Mouse (Mus musculus): ENCODE data around the gene Amacr. TPM values are rescaled to one million over a fixed set of nuclear protein-coding genes. Genes with fewer than 3 reads are reported as not detected.
"Not testable (repeated sequence)": the region's sequence is repeated elsewhere in the genome, so short reads cannot be mapped to it uniquely, and the experiment has no call there.

Amacr gene
- polyA plus RNA-seq, 1 experiment from 2014 or later: 22.9 TPM

DNA sequence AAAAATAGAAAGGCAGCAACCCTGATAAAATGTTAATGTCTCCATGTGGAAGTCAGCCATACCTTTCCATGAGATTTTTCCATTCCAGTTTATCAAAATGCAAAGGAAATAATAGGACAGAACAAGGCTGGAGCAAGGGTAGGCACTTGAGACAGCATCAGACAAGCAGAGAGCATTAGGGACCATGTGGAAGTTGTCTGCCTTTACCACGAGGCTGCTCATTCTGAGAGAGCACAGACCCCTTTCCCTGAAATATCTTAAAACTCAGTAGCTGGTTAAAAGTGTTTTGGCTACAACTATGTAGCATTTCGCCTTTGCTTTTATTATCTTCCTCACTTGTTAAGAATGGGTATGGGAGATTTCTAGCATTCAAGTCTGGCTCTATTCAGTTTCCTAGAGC is 844 bp upstream of the Amacr start:
- peaks cover 3% of the 10 kb centered on the region for H3K4me1 ChIP-seq (ENCODE audit: control insufficient read depth, insufficient read depth, low read length)
- no peak for ATAC-seq (replicated peaks; ENCODE audit: extremely low read depth, insufficient read depth, low FRiP score)
- H3K4me3 ChIP-seq (ENCODE audit: low read length): peak overlapping the region; percentile 68
- no peaks in the 10 kb centered on the region for H3K27me3 ChIP-seq (ENCODE audit: control insufficient read depth, insufficient read depth, low read length)
- H3K27ac ChIP-seq (ENCODE audit: low read length): no peak overlapping the region; the same call in 1 of the 2 replicates
- H3K9me3 ChIP-seq (replicated peaks; ENCODE audit: control insufficient read depth, low read length): no peaks in the 10 kb centered on the region
- WGBS: 43% methylated on average over 2 of the region's 2 CpGs
- 0 out of 2 replicates have a peak, but pooled peaks cover 2% of the 10 kb centered on the region for H3K36me3 ChIP-seq (ENCODE audit: control insufficient read depth, insufficient read depth)
- H3K4me2 ChIP-seq (ENCODE audit: low read depth, low read length): peak overlapping the region; percentile 76
- H3K9ac ChIP-seq (ENCODE audit: low read length): peak overlapping the region; percentile 83; the same call in 1 of the 2 replicates

GRCm38 (mm10) chr15:10982064-10982435 is 494 bp downstream of the Amacr start:
- no peak for ATAC-seq (replicated peaks; ENCODE audit: extremely low read depth, insufficient read depth, low FRiP score)

DNA sequence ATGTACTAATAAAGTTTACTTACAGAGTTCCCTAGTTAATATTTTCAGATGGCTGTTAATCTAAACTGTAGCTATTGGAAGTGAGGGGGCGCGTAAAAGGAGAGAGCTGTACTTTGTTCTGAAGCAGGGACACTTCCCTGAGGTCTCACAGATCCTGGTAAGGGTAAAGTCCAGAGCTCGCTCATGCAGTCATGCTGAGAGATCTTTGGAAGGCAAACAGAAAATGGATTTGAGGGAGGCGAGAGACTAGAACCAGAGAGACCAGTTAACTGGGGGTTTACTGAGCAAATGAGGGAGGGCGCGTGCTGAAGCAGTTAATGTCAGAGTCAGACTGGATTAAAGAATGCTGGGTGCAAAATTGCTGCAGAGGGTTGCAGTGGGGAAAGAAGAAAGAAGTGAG is 4.2 kb downstream of the Amacr start:
- Histone ChIP-seq H3K27me3 (ENCODE audit: control insufficient read depth, insufficient read depth, low read length) (no peaks in the 10 kb centered on the region), H3K36me3 (ENCODE audit: control insufficient read depth, insufficient read depth) (peaks cover 9% of the 10 kb centered on the region; the same call in 1 of the 2 replicates), H3K4me2 (ENCODE audit: low read depth, low read length) (no peak overlapping the region), H3K4me1 (ENCODE audit: control insufficient read depth, insufficient read depth, low read length) (peaks cover 2% of the 10 kb centered on the region), H3K4me3 (ENCODE audit: low read length) (no peak overlapping the region), H3K27ac (ENCODE audit: low read length) (no peak overlapping the region), H3K9ac (ENCODE audit: low read length) (no peak overlapping the region), H3K9me3 (replicated peaks; ENCODE audit: control insufficient read depth, low read length) (no peaks in the 10 kb centered on the region)
- whole genome bisulfite sequencing: 78% methylated on average over 6 of the region's 6 CpGs
- ATAC-seq (replicated peaks; ENCODE audit: extremely low read depth, insufficient read depth, low FRiP score): no peak

More at GRCm38 (mm10) chr15:10982064-10982435, 494 bp downstream of the Amacr start:
- peak overlapping the region; percentile 68 for H3K4me3 ChIP-seq (ENCODE audit: low read length)
- 0 out of 2 replicates have a peak, but pooled peaks cover 2% of the 10 kb centered on the region for H3K36me3 ChIP-seq (ENCODE audit: control insufficient read depth, insufficient read depth)
- peak overlapping the region; percentile 76 for H3K4me2 ChIP-seq (ENCODE audit: low read depth, low read length)
- no peaks in the 10 kb centered on the region for H3K27me3 ChIP-seq (ENCODE audit: control insufficient read depth, insufficient read depth, low read length)
- H3K4me1 ChIP-seq (ENCODE audit: control insufficient read depth, insufficient read depth, low read length): peaks cover 3% of the 10 kb centered on the region
- H3K9ac ChIP-seq (ENCODE audit: low read length): peak overlapping the region; percentile 83
- peak overlapping the region; percentile 88 for H3K27ac ChIP-seq (ENCODE audit: low read length)
- H3K9me3 ChIP-seq (replicated peaks; ENCODE audit: control insufficient read depth, low read length): no peaks in the 10 kb centered on the region
- 7% methylated on average over 6 of the region's 6 CpGs for WGBS

DNA sequence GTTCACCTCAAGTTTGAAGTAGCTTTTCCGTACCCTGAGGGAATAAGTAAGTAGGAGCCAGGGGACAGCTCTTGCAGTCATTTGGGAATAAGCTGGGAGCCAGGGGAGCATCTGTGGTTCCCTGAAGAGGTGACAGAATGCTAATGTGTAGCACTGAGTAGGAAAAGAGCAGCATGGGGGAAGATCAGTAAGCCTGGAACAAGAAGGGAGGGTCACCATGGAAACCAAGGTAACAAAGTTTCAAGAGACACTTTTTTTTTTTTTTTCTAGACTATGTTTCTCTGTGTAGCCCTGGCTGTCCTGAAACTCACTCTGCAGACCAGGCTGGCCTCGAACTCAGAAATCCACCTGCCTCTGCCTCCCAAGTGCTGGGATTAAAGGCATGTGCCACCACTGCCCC is 4.9 kb downstream of the Amacr start:
- H3K9me3 ChIP-seq (replicated peaks; ENCODE audit: control insufficient read depth, low read length); H3K9ac ChIP-seq (ENCODE audit: low read length); H3K27ac ChIP-seq (ENCODE audit: low read length); H3K4me2 ChIP-seq (ENCODE audit: low read depth, low read length); H3K27me3 ChIP-seq (ENCODE audit: control insufficient read depth, insufficient read depth, low read length); H3K4me3 ChIP-seq (ENCODE audit: low read length); H3K4me1 ChIP-seq (ENCODE audit: control insufficient read depth, insufficient read depth, low read length); ATAC-seq (replicated peaks; ENCODE audit: extremely low read depth, insufficient read depth, low FRiP score); H3K36me3 ChIP-seq (ENCODE audit: control insufficient read depth, insufficient read depth): not testable (repeated sequence)
- WGBS: 67% methylated on average over 2 of the region's 2 CpGs

GRCm38 (mm10) chr15:10990411-10990810 is 8.9 kb downstream of the Amacr start:
- Histone ChIP-seq H3K4me3 (ENCODE audit: low read length) (no peak overlapping the region), H3K4me2 (ENCODE audit: low read depth, low read length) (no peak overlapping the region), H3K36me3 (ENCODE audit: control insufficient read depth, insufficient read depth) (peaks cover 11% of the 10 kb centered on the region), H3K4me1 (ENCODE audit: control insufficient read depth, insufficient read depth, low read length) (no peaks in the 10 kb centered on the region), H3K27me3 (ENCODE audit: control insufficient read depth, insufficient read depth, low read length) (no peaks in the 10 kb centered on the region), H3K27ac (ENCODE audit: low read length) (no peak overlapping the region), H3K9ac (ENCODE audit: low read length) (no peak overlapping the region), H3K9me3 (replicated peaks; ENCODE audit: control insufficient read depth, low read length) (no peaks in the 10 kb centered on the region)
- WGBS: 28% methylated on average over 2 of the region's 2 CpGs
- no peak for ATAC-seq (replicated peaks; ENCODE audit: extremely low read depth, insufficient read depth, low FRiP score)

DNA sequence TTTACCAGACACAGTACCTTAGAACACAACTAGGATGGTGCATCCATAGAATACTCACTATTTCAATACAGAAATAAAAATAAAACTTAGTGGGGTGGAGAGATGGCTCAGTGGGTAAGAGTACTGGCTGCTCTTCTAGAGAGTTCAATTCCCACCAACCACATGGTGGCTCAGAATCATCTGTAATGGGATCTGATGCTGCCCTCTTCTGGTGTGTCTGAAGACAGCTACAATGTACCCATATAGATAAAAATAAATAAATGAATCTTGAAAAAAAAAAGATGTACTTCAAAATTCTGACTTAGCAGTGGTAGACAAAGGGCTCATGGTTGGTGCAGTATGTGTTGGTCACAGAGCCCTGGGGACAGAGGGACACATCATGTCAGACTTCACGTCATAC is 10.0 kb downstream of the Amacr start:
- WGBS: 82% methylated on average over 1 of the region's 1 CpGs
- Histone ChIP-seq H3K9ac (ENCODE audit: low read length) (no peak overlapping the region), H3K27me3 (ENCODE audit: control insufficient read depth, insufficient read depth, low read length) (no peaks in the 10 kb centered on the region), H3K36me3 (ENCODE audit: control insufficient read depth, insufficient read depth) (peaks cover 13% of the 10 kb centered on the region), H3K9me3 (replicated peaks; ENCODE audit: control insufficient read depth, low read length) (no peaks in the 10 kb centered on the region), H3K4me3 (ENCODE audit: low read length) (no peak overlapping the region), H3K4me1 (ENCODE audit: control insufficient read depth, insufficient read depth, low read length) (no peaks in the 10 kb centered on the region), H3K27ac (ENCODE audit: low read length) (no peak overlapping the region), H3K4me2 (ENCODE audit: low read depth, low read length) (no peak overlapping the region)
- ATAC-seq (replicated peaks; ENCODE audit: extremely low read depth, insufficient read depth, low FRiP score): no peak

GRCm38 (mm10) chr15:10999832-11000231 is 18.3 kb downstream of the Amacr start:
- peak overlapping the region; percentile 11; the same call in 1 of the 2 replicates for H3K4me3 ChIP-seq (ENCODE audit: low read length)
- H3K36me3 ChIP-seq (ENCODE audit: control insufficient read depth, insufficient read depth): peaks cover 6% of the 10 kb centered on the region; the same call in 1 of the 2 replicates
- no peaks in the 10 kb centered on the region for H3K9me3 ChIP-seq (replicated peaks; ENCODE audit: control insufficient read depth, low read length)
- peak overlapping the region; percentile 43; the same call in 1 of the 2 replicates for H3K4me2 ChIP-seq (ENCODE audit: low read depth, low read length)
- H3K4me1 ChIP-seq (ENCODE audit: control insufficient read depth, insufficient read depth, low read length): no peaks in the 10 kb centered on the region
- no peak overlapping the region for H3K9ac ChIP-seq (ENCODE audit: low read length)
- no peak overlapping the region for H3K27ac ChIP-seq (ENCODE audit: low read length)
- WGBS: 43% methylated on average over 5 of the region's 5 CpGs
- no peak for ATAC-seq (replicated peaks; ENCODE audit: extremely low read depth, insufficient read depth, low FRiP score)
- no peaks in the 10 kb centered on the region for H3K27me3 ChIP-seq (ENCODE audit: control insufficient read depth, insufficient read depth, low read length)

DNA sequence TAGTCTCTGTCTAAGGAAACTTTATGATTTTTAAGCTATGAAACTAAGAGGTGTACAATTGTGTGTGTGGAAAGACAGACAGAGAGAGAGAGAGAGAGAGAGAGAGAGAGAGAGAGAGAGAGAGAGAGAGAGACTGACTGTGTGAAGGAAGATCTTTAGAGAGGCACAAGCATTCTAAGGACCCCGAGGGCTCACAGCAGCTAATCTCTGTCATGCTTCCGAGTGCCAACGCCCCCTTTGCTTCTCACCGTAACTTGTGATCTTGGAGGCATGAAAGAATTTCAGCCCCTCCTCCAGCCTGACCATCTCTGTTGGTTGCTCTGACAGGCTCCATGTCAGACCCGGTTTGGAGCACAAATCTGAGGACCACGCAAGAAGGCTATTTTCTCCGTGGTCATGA is 18.9 kb downstream of the Amacr start, which contains the start of gene Slc45a2:
Gene Slc45a2, plus strand, starts transcription at position 301 of the 400 bp plus-strand sequence.
- 0 out of 2 replicates have a peak, but pooled peaks cover 2% of the 10 kb centered on the region for H3K36me3 ChIP-seq (ENCODE audit: control insufficient read depth, insufficient read depth)
- no peaks in the 10 kb centered on the region for H3K9me3 ChIP-seq (replicated peaks; ENCODE audit: control insufficient read depth, low read length)
- no peaks in the 10 kb centered on the region for H3K27me3 ChIP-seq (ENCODE audit: control insufficient read depth, insufficient read depth, low read length)
- no peak within 1 kb of the TSS for H3K9ac ChIP-seq (ENCODE audit: low read length)
- H3K27ac ChIP-seq (ENCODE audit: low read length): no peak within 1 kb of the TSS
- H3K4me2 ChIP-seq (ENCODE audit: low read depth, low read length): peak within 1 kb of the TSS; percentile 43; the same call in 1 of the 2 replicates
- peak within 1 kb of the TSS; percentile 11; the same call in 1 of the 2 replicates for H3K4me3 ChIP-seq (ENCODE audit: low read length)
- WGBS: 44% methylated on average over 7 of the region's 7 CpGs
- no peaks in the 10 kb centered on the region for H3K4me1 ChIP-seq (ENCODE audit: control insufficient read depth, insufficient read depth, low read length)
- ATAC-seq (replicated peaks; ENCODE audit: extremely low read depth, insufficient read depth, low FRiP score): no peak

DNA sequence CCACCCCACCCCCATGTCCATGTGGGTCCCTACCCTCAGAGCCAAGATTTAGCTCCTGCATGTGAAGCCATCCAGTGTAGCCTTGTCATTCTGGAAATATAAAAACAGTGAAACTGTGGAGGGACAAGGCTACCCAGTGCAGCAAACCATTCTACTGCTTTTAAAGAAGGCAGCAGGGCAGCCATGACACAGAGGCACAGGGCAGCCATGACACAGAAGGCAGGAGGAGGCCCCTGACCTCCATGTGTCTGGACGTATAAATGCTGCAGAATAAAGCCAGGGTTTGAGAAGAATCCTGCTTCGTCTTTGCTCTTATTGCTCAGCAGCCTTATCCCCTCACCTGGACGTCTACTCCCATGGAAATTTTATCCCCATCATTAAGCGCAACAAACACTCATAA is 22.2 kb downstream of the Amacr start:
- ATAC-seq (replicated peaks; ENCODE audit: extremely low read depth, insufficient read depth, low FRiP score): no peak
- no peak overlapping the region for H3K4me2 ChIP-seq (ENCODE audit: low read depth, low read length)
- WGBS: 80% methylated on average over 4 of the region's 4 CpGs

More for the DNA sequence above, 22.2 kb downstream of the Amacr start:
- Histone ChIP-seq H3K27ac (ENCODE audit: low read length) (no peak overlapping the region), H3K36me3 (ENCODE audit: control insufficient read depth, insufficient read depth) (no peaks in the 10 kb centered on the region), H3K27me3 (ENCODE audit: control insufficient read depth, insufficient read depth, low read length) (no peaks in the 10 kb centered on the region), H3K9me3 (replicated peaks; ENCODE audit: control insufficient read depth, low read length) (no peaks in the 10 kb centered on the region), H3K9ac (ENCODE audit: low read length) (no peak overlapping the region), H3K4me3 (ENCODE audit: low read length) (no peak overlapping the region), H3K4me1 (ENCODE audit: control insufficient read depth, insufficient read depth, low read length) (no peaks in the 10 kb centered on the region)
